Mouse (Mus musculus): ENCODE data around the gene Zbtb16. TPM values are rescaled to one million over a fixed set of nuclear protein-coding genes. Genes with fewer than 3 reads are reported as not detected.

Gene Zbtb16
- polyA plus RNA-seq, 1 experiment from 2014 or later = 7.7 TPM

- Histone ChIP-seq H3K9me3 (no peaks in the 10 kb centered on the region), H3K4me1 (peaks cover 31% of the 10 kb centered on the region), H3K4me3 (no peak overlapping the region), H3K27ac (no peak overlapping the region), H3K36me3 (no peaks in the 10 kb centered on the region), H3K4me2 (replicated peaks) (0 out of 2 replicates have a peak overlapping the region, but pooled peaks have one; percentile 6), H3K27me3 (replicated peaks) (no peaks in the 10 kb centered on the region), H3K9ac (no peak overlapping the region)
- 31% methylated on average over 7 of the region's 7 CpGs for WGBS
- ATAC-seq (ENCODE audit: low FRiP score, low read depth) = no peak
Measured at GRCm38 (mm10) chr9:48823319-48823705, 12.7 kb downstream of the Zbtb16 start.

GRCm38 (mm10) chr9:48822586-48823318 is 13.3 kb downstream of the Zbtb16 start:
- no peak overlapping the region for H3K27ac ChIP-seq
- 26% methylated on average over 18 of the region's 18 CpGs for WGBS
- no peak overlapping the region for H3K4me3 ChIP-seq
- H3K36me3 ChIP-seq = no peaks in the 10 kb centered on the region
- no peaks in the 10 kb centered on the region for H3K27me3 ChIP-seq (replicated peaks)
- 0 out of 2 replicates have a peak overlapping the region, but pooled peaks have one; percentile 6 for H3K4me2 ChIP-seq (replicated peaks)
- H3K9ac ChIP-seq = no peak overlapping the region
- H3K4me1 ChIP-seq = peaks cover 31% of the 10 kb centered on the region
- H3K9me3 ChIP-seq = no peaks in the 10 kb centered on the region
- ATAC-seq (ENCODE audit: low FRiP score, low read depth) = no peak

- H3K27ac ChIP-seq = no peak overlapping the region
Measured at GRCm38 (mm10) chr9:48821916-48822585, 14.0 kb downstream of the Zbtb16 start.

GRCm38 (mm10) chr9:48821431-48821830 is 14.6 kb downstream of the Zbtb16 start:
- no peak for ATAC-seq (ENCODE audit: low FRiP score, low read depth)
- Histone ChIP-seq H3K4me3 (no peak overlapping the region), H3K4me1 (peaks cover 31% of the 10 kb centered on the region), H3K27me3 (replicated peaks) (no peaks in the 10 kb centered on the region), H3K4me2 (replicated peaks) (no peak overlapping the region), H3K27ac (no peak overlapping the region), H3K9me3 (no peaks in the 10 kb centered on the region), H3K36me3 (no peaks in the 10 kb centered on the region), H3K9ac (no peak overlapping the region)
- WGBS = 76% methylated on average over 9 of the region's 9 CpGs

More at GRCm38 (mm10) chr9:48821916-48822585, 14.0 kb downstream of the Zbtb16 start:
- H3K9me3 ChIP-seq = no peaks in the 10 kb centered on the region
- ATAC-seq (ENCODE audit: low FRiP score, low read depth) = no peak
- no peak overlapping the region for H3K4me2 ChIP-seq (replicated peaks)
- no peaks in the 10 kb centered on the region for H3K27me3 ChIP-seq (replicated peaks)
- 66% methylated on average over 15 of the region's 15 CpGs for WGBS
- H3K9ac ChIP-seq = no peak overlapping the region
- H3K36me3 ChIP-seq = no peaks in the 10 kb centered on the region
- no peak overlapping the region for H3K4me3 ChIP-seq
- H3K4me1 ChIP-seq = peaks cover 31% of the 10 kb centered on the region

- no peaks in the 10 kb centered on the region for H3K27me3 ChIP-seq (replicated peaks)
- no peak overlapping the region for H3K4me3 ChIP-seq
- 19% methylated on average over 3 of the region's 3 CpGs for WGBS
- H3K9me3 ChIP-seq = no peaks in the 10 kb centered on the region
- no peak overlapping the region for H3K27ac ChIP-seq
- H3K9ac ChIP-seq = no peak overlapping the region
- no peak for ATAC-seq (ENCODE audit: low FRiP score, low read depth)
- H3K4me1 ChIP-seq = peaks cover 31% of the 10 kb centered on the region
- H3K36me3 ChIP-seq = no peaks in the 10 kb centered on the region
- H3K4me2 ChIP-seq (replicated peaks) = no peak overlapping the region
Measured at GRCm38 (mm10) chr9:48820791-48821190, 15.2 kb downstream of the Zbtb16 start.

- no peaks in the 10 kb centered on the region for H3K27me3 ChIP-seq (replicated peaks)
- 91% methylated on average over 10 of the region's 10 CpGs for WGBS
- H3K9ac ChIP-seq = no peak overlapping the region
- H3K9me3 ChIP-seq = no peaks in the 10 kb centered on the region
- no peak overlapping the region for H3K4me3 ChIP-seq
- no peaks in the 10 kb centered on the region for H3K36me3 ChIP-seq
- peaks cover 32% of the 10 kb centered on the region for H3K4me1 ChIP-seq
- no peak overlapping the region for H3K27ac ChIP-seq
- no peak overlapping the region for H3K4me2 ChIP-seq (replicated peaks)
- ATAC-seq (ENCODE audit: low FRiP score, low read depth) = no peak
Measured at GRCm38 (mm10) chr9:48819695-48820094, 16.3 kb downstream of the Zbtb16 start.

GRCm38 (mm10) chr9:48819137-48819536 is 16.9 kb downstream of the Zbtb16 start:
- 85% methylated on average over 3 of the region's 3 CpGs for WGBS
- H3K36me3 ChIP-seq = no peaks in the 10 kb centered on the region
- no peak for ATAC-seq (ENCODE audit: low FRiP score, low read depth)
- H3K9me3 ChIP-seq = no peaks in the 10 kb centered on the region
- H3K4me2 ChIP-seq (replicated peaks) = no peak overlapping the region
- H3K27ac ChIP-seq = no peak overlapping the region
- peaks cover 33% of the 10 kb centered on the region for H3K4me1 ChIP-seq
- H3K4me3 ChIP-seq = no peak overlapping the region
- no peak overlapping the region for H3K9ac ChIP-seq
- no peaks in the 10 kb centered on the region for H3K27me3 ChIP-seq (replicated peaks)

- H3K9ac ChIP-seq = no peak overlapping the region
- no peak overlapping the region for H3K4me3 ChIP-seq
- ATAC-seq (ENCODE audit: low FRiP score, low read depth) = no peak
- 89% methylated on average over 4 of the region's 4 CpGs for WGBS
- H3K27me3 ChIP-seq (replicated peaks) = no peaks in the 10 kb centered on the region
- H3K27ac ChIP-seq = no peak overlapping the region
- no peaks in the 10 kb centered on the region for H3K36me3 ChIP-seq
- H3K9me3 ChIP-seq = no peaks in the 10 kb centered on the region
- peaks cover 26% of the 10 kb centered on the region for H3K4me1 ChIP-seq
- no peak overlapping the region for H3K4me2 ChIP-seq (replicated peaks)
Measured at GRCm38 (mm10) chr9:48817907-48818306, 18.1 kb downstream of the Zbtb16 start.

- WGBS = 84% methylated on average over 7 of the region's 7 CpGs
- peaks cover 21% of the 10 kb centered on the region for H3K4me1 ChIP-seq
Measured at GRCm38 (mm10) chr9:48817399-48817793, 18.6 kb downstream of the Zbtb16 start.

GRCm38 (mm10) chr9:48816678-48817398 is 19.2 kb downstream of the Zbtb16 start:
- ATAC-seq (ENCODE audit: low FRiP score, low read depth) = no peak
- no peaks in the 10 kb centered on the region for H3K27me3 ChIP-seq (replicated peaks)
- no peak overlapping the region for H3K4me3 ChIP-seq
- peaks cover 18% of the 10 kb centered on the region for H3K4me1 ChIP-seq
- no peaks in the 10 kb centered on the region for H3K9me3 ChIP-seq
- H3K27ac ChIP-seq = no peak overlapping the region
- 65% methylated on average over 10 of the region's 10 CpGs for WGBS
- no peak overlapping the region for H3K9ac ChIP-seq
- H3K36me3 ChIP-seq = no peaks in the 10 kb centered on the region
- no peak overlapping the region for H3K4me2 ChIP-seq (replicated peaks)

More at GRCm38 (mm10) chr9:48817399-48817793, 18.6 kb downstream of the Zbtb16 start:
- H3K4me3 ChIP-seq = no peak overlapping the region
- H3K9ac ChIP-seq = no peak overlapping the region
- H3K27me3 ChIP-seq (replicated peaks) = no peaks in the 10 kb centered on the region
- no peak for ATAC-seq (ENCODE audit: low FRiP score, low read depth)
- H3K9me3 ChIP-seq = no peaks in the 10 kb centered on the region
- no peaks in the 10 kb centered on the region for H3K36me3 ChIP-seq
- H3K4me2 ChIP-seq (replicated peaks) = no peak overlapping the region
- no peak overlapping the region for H3K27ac ChIP-seq

GRCm38 (mm10) chr9:48816157-48816556 is 19.9 kb downstream of the Zbtb16 start:
- ATAC-seq (ENCODE audit: low FRiP score, low read depth) = no peak
- peaks cover 15% of the 10 kb centered on the region for H3K4me1 ChIP-seq
- no peak overlapping the region for H3K4me3 ChIP-seq
- H3K9ac ChIP-seq = no peak overlapping the region
- H3K27ac ChIP-seq = no peak overlapping the region
- WGBS = 93% methylated on average over 9 of the region's 9 CpGs
- H3K9me3 ChIP-seq = no peaks in the 10 kb centered on the region
- no peak overlapping the region for H3K4me2 ChIP-seq (replicated peaks)
- no peaks in the 10 kb centered on the region for H3K36me3 ChIP-seq
- no peaks in the 10 kb centered on the region for H3K27me3 ChIP-seq (replicated peaks)

- Histone ChIP-seq H3K4me2 (replicated peaks) (no peak overlapping the region), H3K4me3 (no peak overlapping the region), H3K27me3 (replicated peaks) (no peaks in the 10 kb centered on the region), H3K4me1 (0 out of 2 replicates have a peak, but pooled peaks cover 6% of the 10 kb centered on the region), H3K9ac (no peak overlapping the region), H3K9me3 (no peaks in the 10 kb centered on the region), H3K36me3 (no peaks in the 10 kb centered on the region), H3K27ac (no peak overlapping the region)
- no peak for ATAC-seq (ENCODE audit: low FRiP score, low read depth)
- 88% methylated on average over 12 of the region's 12 CpGs for WGBS
Measured at GRCm38 (mm10) chr9:48814881-48815495, 21.0 kb downstream of the Zbtb16 start.
